Mouse (Mus musculus): Measurements from ENCODE around the gene Naif1. TPM values are rescaled to one million over a fixed set of nuclear protein-coding genes. Genes with fewer than 3 reads are reported as not detected.

Naif1 gene
- polyA plus RNA-seq, 1 experiment = 3.0 TPM

DNA sequence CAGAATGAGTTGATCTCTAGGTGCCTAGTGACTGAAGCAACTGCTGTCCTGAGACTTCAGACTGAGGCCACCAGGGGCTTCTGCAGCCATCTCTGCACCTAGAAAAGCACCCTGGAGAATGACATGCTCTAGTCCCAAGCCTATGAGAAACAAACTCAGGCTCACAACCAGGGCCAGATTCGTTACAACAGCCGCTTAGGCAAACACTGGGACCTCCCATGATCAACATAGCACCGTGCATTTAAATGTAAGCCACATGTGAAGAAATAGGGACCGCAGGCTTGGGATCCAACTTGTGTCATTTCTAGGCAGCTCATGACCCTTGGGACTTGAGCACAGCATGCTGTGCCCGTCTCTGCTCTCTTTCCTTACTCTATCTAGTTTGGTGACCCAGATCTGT is 22.5 kb upstream of the Naif1 start:
- Histone ChIP-seq H3K36me3 (ENCODE audit: control insufficient read depth, insufficient read depth) (no peaks in the 10 kb centered on the region), H3ac (ENCODE audit: control insufficient read depth, insufficient read length) (no peak overlapping the region), H3K4me3 (no peak overlapping the region), H3K79me2 (ENCODE audit: control insufficient read depth, insufficient read depth) (peaks cover 60% of the 10 kb centered on the region), H3K27me3 (ENCODE audit: control insufficient read depth, insufficient read depth, insufficient read length) (no peaks in the 10 kb centered on the region), H3K4me2 (ENCODE audit: low read depth) (peak overlapping the region; percentile 86)
- TF ChIP-seq SRF (IDR thresholded peaks at IDR 0.05; ENCODE audit: control insufficient read depth, insufficient read length, low read depth) (no peak), MYOD1 (IDR thresholded peaks at IDR 0.05; ENCODE audit: control insufficient read depth in 1 of 3, insufficient read length in 2 of 3, low read depth in 2 of 3) (no peak), USF1 (IDR thresholded peaks at IDR 0.05; ENCODE audit: low read depth) (no peak), REST (IDR thresholded peaks at IDR 0.05; ENCODE audit: insufficient read depth, insufficient read length) (no peak), POLR2AphosphoS2 (IDR thresholded peaks at IDR 0.05; ENCODE audit: insufficient read length, low read depth) (no peak), CEBPB (IDR thresholded peaks at IDR 0.05; ENCODE audit: insufficient read depth, poor library complexity, severe bottlenecking) (no peak), E2F4 (IDR thresholded peaks at IDR 0.05; ENCODE audit: insufficient read depth) (no peak), POLR2A (IDR thresholded peaks at IDR 0.05; ENCODE audit: insufficient read length, low read depth) (no peak), MYOG (IDR thresholded peaks at IDR 0.05; ENCODE audit: control insufficient read depth in 1 of 3, insufficient read depth in 1 of 3, insufficient read length in 2 of 3, low read depth in 2 of 3) (no peak), MAX (IDR thresholded peaks at IDR 0.05; ENCODE audit: low read depth) (no peak), TCF12 (IDR thresholded peaks at IDR 0.05; ENCODE audit: insufficient read depth, poor library complexity, severe bottlenecking) (no peak), TCF3 (IDR thresholded peaks at IDR 0.05; ENCODE audit: insufficient read length, low read depth) (no peak)

DNA sequence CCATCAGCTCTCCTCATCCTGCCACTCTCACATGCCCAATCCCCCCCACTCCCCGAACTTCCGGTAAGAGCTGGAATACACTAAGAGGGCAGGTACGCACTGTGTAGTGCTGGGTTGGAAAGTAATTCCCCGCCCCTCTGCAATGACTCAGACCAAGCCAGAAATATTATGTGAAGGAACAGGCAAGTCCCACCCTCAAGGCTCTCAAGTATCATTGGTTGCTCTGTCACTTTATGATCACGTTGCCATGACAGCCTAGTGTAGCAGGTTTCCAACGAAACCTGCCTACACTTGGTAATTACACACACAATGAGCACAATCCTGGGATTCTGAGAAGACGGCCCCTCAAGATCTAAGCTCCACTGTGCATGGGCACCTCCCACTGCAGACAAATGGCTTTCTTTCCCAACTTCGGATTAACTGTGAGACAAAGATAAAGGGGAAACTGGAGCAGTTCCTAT is 22.0 kb upstream of the Naif1 start:
- H3ac ChIP-seq (ENCODE audit: control insufficient read depth, insufficient read length) = no peak overlapping the region
- H3K4me2 ChIP-seq (ENCODE audit: low read depth) = peak overlapping the region; percentile 86
- H3K79me2 ChIP-seq (ENCODE audit: control insufficient read depth, insufficient read depth) = peaks cover 54% of the 10 kb centered on the region
- no peak overlapping the region for H3K4me3 ChIP-seq
- H3K27me3 ChIP-seq (ENCODE audit: control insufficient read depth, insufficient read depth, insufficient read length) = no peaks in the 10 kb centered on the region
- TF ChIP-seq MAX (IDR thresholded peaks at IDR 0.05; ENCODE audit: low read depth) (no peak), POLR2AphosphoS2 (IDR thresholded peaks at IDR 0.05; ENCODE audit: insufficient read length, low read depth) (no peak), POLR2A (IDR thresholded peaks at IDR 0.05; ENCODE audit: insufficient read length, low read depth) (no peak), MYOD1 (IDR thresholded peaks at IDR 0.05; ENCODE audit: control insufficient read depth in 1 of 3, insufficient read length in 2 of 3, low read depth in 2 of 3) (no peak), SRF (IDR thresholded peaks at IDR 0.05; ENCODE audit: control insufficient read depth, insufficient read length, low read depth) (no peak)
- H3K36me3 ChIP-seq (ENCODE audit: control insufficient read depth, insufficient read depth) = no peaks in the 10 kb centered on the region

DNA sequence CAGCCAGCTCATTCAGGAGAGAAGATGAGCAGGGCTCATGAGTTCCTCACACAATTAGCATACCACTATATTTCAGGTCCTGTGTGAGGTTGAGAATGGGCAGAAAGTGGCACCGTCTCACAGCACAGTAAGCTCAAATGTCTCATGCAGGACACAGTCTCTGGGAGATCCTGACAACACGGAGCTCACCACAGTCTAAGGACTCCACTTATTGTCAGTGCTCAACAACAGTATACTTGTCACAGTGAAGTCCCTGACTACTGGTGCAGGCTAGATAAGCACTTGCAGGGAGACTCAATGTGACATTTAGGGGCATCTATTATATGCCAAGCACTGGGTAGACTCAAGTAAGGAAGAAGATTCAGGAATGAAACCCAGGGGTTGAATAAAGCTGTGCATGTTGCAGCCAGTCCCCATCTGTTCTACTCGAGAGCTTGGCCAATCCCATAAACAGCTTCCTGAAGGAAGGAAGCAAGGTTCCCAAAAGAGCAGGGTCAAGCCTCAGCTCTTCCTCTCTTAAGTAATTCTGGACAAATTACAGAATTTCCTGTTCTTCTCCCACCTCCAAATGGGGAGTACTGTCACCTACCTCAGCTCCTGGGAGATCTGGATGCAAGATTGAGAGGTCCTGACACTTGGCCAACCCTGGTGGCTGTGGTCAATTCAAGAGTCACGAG is 20.9 kb upstream of the Naif1 start:
- no peak overlapping the region for H3ac ChIP-seq (ENCODE audit: control insufficient read depth, insufficient read length)
- H3K27me3 ChIP-seq (ENCODE audit: control insufficient read depth, insufficient read depth, insufficient read length) = no peaks in the 10 kb centered on the region
- no peak for TF ChIP-seq POLR2AphosphoS2 (IDR thresholded peaks at IDR 0.05; ENCODE audit: insufficient read length, low read depth)
- TF ChIP-seq MYOD1 (IDR thresholded peaks at IDR 0.05; ENCODE audit: control insufficient read depth in 1 of 3, insufficient read length in 2 of 3, low read depth in 2 of 3) = no peak
- no peak for TF ChIP-seq POLR2A (IDR thresholded peaks at IDR 0.05; ENCODE audit: insufficient read length, low read depth)
- no peak for TF ChIP-seq CEBPB (IDR thresholded peaks at IDR 0.05; ENCODE audit: insufficient read depth, poor library complexity, severe bottlenecking)
- TF ChIP-seq TCF3 (IDR thresholded peaks at IDR 0.05; ENCODE audit: insufficient read length, low read depth) = no peak
- no peak for TF ChIP-seq USF1 (IDR thresholded peaks at IDR 0.05; ENCODE audit: low read depth)
- TF ChIP-seq TCF12 (IDR thresholded peaks at IDR 0.05; ENCODE audit: insufficient read depth, poor library complexity, severe bottlenecking) = no peak
- TF ChIP-seq MAX (IDR thresholded peaks at IDR 0.05; ENCODE audit: low read depth) = no peak
- no peak for TF ChIP-seq REST (IDR thresholded peaks at IDR 0.05; ENCODE audit: insufficient read depth, insufficient read length)
- no peak for TF ChIP-seq E2F4 (IDR thresholded peaks at IDR 0.05; ENCODE audit: insufficient read depth)
- TF ChIP-seq MYOG (IDR thresholded peaks at IDR 0.05; ENCODE audit: control insufficient read depth in 1 of 3, insufficient read depth in 1 of 3, insufficient read length in 2 of 3, low read depth in 2 of 3) = no peak
- TF ChIP-seq SRF (IDR thresholded peaks at IDR 0.05; ENCODE audit: control insufficient read depth, insufficient read length, low read depth) = no peak
- H3K4me2 ChIP-seq (ENCODE audit: low read depth) = peak overlapping the region; percentile 86
- H3K79me2 ChIP-seq (ENCODE audit: control insufficient read depth, insufficient read depth) = peaks cover 52% of the 10 kb centered on the region
- H3K36me3 ChIP-seq (ENCODE audit: control insufficient read depth, insufficient read depth) = no peaks in the 10 kb centered on the region
- H3K4me3 ChIP-seq = no peak overlapping the region

DNA sequence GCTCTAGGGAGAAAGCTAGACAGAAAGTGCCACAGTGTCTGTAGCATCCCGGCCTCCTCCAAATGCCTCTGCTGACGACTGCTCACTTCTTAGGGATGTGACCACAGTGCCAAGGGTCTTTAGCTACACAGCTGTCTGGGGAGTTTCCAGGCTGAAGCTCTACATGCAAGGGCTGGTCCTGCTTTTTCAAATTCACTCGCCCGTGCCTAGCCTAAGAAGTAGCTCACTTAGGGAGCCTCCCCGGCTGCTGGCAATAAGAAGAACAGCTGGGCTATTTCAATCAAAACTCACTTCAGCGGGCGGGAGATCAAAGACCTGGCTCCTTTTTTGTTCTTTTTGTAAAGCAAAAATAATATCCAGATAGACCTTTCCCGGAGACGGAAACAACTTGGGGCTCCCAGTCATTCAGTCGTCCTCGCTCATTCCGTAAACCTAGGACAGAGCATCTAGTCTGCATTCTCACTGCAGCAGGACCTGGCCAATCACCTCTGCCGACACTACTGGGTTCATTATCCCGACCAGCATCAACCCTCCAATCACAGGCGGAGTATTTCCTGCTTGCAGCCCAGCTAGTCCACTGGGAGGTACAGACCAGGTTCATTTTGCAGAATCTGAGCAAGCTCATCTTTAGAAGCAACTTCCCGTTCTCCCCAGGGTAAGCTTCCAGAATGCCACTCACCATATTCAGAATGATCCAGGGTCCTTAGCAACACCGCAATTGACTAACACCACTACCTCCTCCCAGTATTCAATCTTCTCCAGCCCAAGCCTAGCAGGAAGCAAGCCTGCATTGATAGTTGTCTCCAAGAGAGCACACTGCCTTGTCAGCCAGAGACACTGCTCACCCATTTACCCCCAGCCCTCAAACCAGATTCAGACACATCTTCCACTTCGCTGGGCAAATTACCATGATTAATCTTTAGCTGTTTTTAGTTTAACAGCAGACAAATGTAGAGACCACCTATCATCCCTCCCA is 19.3 kb upstream of the Naif1 start:
- Histone ChIP-seq H3K27me3 (ENCODE audit: control insufficient read depth, insufficient read depth, insufficient read length) (no peaks in the 10 kb centered on the region), H3K4me2 (ENCODE audit: low read depth) (peak overlapping the region; percentile 65), H3ac (ENCODE audit: control insufficient read depth, insufficient read length) (no peak overlapping the region), H3K36me3 (ENCODE audit: control insufficient read depth, insufficient read depth) (no peaks in the 10 kb centered on the region), H3K79me2 (ENCODE audit: control insufficient read depth, insufficient read depth) (peaks cover 68% of the 10 kb centered on the region), H3K4me3 (peak overlapping the region; percentile 8)
- TF ChIP-seq CEBPB (IDR thresholded peaks at IDR 0.05; ENCODE audit: insufficient read depth, poor library complexity, severe bottlenecking) (no peak), POLR2AphosphoS2 (IDR thresholded peaks at IDR 0.05; ENCODE audit: insufficient read length, low read depth) (no peak), REST (IDR thresholded peaks at IDR 0.05; ENCODE audit: insufficient read depth, insufficient read length) (no peak), MYOD1 (IDR thresholded peaks at IDR 0.05; ENCODE audit: control insufficient read depth in 1 of 3, insufficient read length in 2 of 3, low read depth in 2 of 3) (no peak), POLR2A (IDR thresholded peaks at IDR 0.05; ENCODE audit: insufficient read length, low read depth) (no peak), TCF12 (IDR thresholded peaks at IDR 0.05; ENCODE audit: insufficient read depth, poor library complexity, severe bottlenecking) (no peak), E2F4 (IDR thresholded peaks at IDR 0.05; ENCODE audit: insufficient read depth) (no peak), USF1 (IDR thresholded peaks at IDR 0.05; ENCODE audit: low read depth) (no peak), MAX (IDR thresholded peaks at IDR 0.05; ENCODE audit: low read depth) (no peak), SRF (IDR thresholded peaks at IDR 0.05; ENCODE audit: control insufficient read depth, insufficient read length, low read depth) (no peak), TCF3 (IDR thresholded peaks at IDR 0.05; ENCODE audit: insufficient read length, low read depth) (no peak), MYOG (IDR thresholded peaks at IDR 0.05; ENCODE audit: control insufficient read depth in 1 of 3, insufficient read depth in 1 of 3, insufficient read length in 2 of 3, low read depth in 2 of 3) (no peak)

Data from myocyte (in vitro differentiated cells).